7 mouse cellular contexts compared by ENCODE assay signal in genomic region chr6:39515040-39515738, GRCm38 (mm10). TPM values are rescaled to one million over a fixed set of nuclear protein-coding genes. Genes with fewer than 3 reads are reported as not detected.
DNase-seq lines count a peak whose midpoint lies in the region; ATAC-seq and TF ChIP-seq lines count a peak whose summit lies in the region.

No protein-coding gene starts in this region.

- no peak for TF ChIP-seq EP300 in stomach, postnatal 0 days (optimal IDR thresholded peaks at IDR 0.05)

- WGBS in lung, embryonic 16.5 days = 8% methylated on average over 11 of the region's 11 CpGs
- 16% methylated on average over 11 of the region's 11 CpGs for WGBS in stomach, postnatal 0 days

- peak; percentile 91 for ATAC-seq in lung, embryonic 16.5 days (ENCODE audit: low read depth)
- peak; percentile 75 for ATAC-seq in stomach, postnatal 0 days (ENCODE audit: low FRiP score, low TSS enrichment)

- H3K36me3 ChIP-seq in lung, embryonic 16.5 days (ENCODE audit: control insufficient read depth, insufficient read depth, low read length) = peaks cover 11% of the 10 kb centered on the region
- H3K36me3 ChIP-seq in stomach, postnatal 0 days (ENCODE audit: control insufficient read depth, insufficient read depth, low read length) = 0 out of 2 replicates have a peak, but pooled peaks cover 2% of the 10 kb centered on the region

- no peak for TF ChIP-seq POLR2A in brain, embryonic 14.5 days (IDR thresholded peaks at IDR 0.05; ENCODE audit: borderline replicate concordance, extremely low read depth, insufficient read depth, insufficient read length, poor library complexity, severe bottlenecking)

- H3K27ac ChIP-seq in lung, embryonic 16.5 days (ENCODE audit: low read length) = peak overlapping the region; percentile 95
- H3K27ac ChIP-seq in stomach, postnatal 0 days (replicated peaks) = peak overlapping the region; percentile 74

- peak overlapping the region; percentile 5; the same call in 1 of the 2 replicates for H3K4me3 ChIP-seq in lung, embryonic 16.5 days (ENCODE audit: low read length)
- no peak overlapping the region for H3K4me3 ChIP-seq in stomach, postnatal 0 days (ENCODE audit: low read depth, low read length)

- H3K9me3 ChIP-seq in lung, embryonic 16.5 days (ENCODE audit: control insufficient read depth, low read length) = peaks cover 3% of the 10 kb centered on the region; the same call in 1 of the 2 replicates
- no peaks in the 10 kb centered on the region for H3K9me3 ChIP-seq in stomach, postnatal 0 days (ENCODE audit: control insufficient read depth, low read length)

- H3K27me3 ChIP-seq in lung, embryonic 16.5 days (ENCODE audit: control insufficient read depth, insufficient read depth, low read depth, low read length) = no peaks in the 10 kb centered on the region
- no peaks in the 10 kb centered on the region for H3K27me3 ChIP-seq in stomach, postnatal 0 days (ENCODE audit: control insufficient read depth, insufficient read depth, low read length)

- DNase-seq in lung, postnatal 25 days (ENCODE audit: low spot score) = no peak
- peak; percentile 79 for DNase-seq in brain, embryonic 14.5 days (ENCODE audit: low read depth)
- DNase-seq in heart, adult 9 months (ENCODE audit: low spot score in 2 of 2) = peak; percentile 39 to 45
- peak; percentile 19 to 30 for DNase-seq in kidney, postnatal 36 days
- no peak for DNase-seq in stomach, postnatal 0 days (ENCODE audit: low spot score)
- DNase-seq in thymus, postnatal 36 days = no peak

- no peak for TF ChIP-seq CTCF in brain, embryonic 14.5 days (IDR thresholded peaks at IDR 0.05; ENCODE audit: borderline replicate concordance, extremely low read depth, insufficient read depth, insufficient read length)
- no peak for TF ChIP-seq CTCF in stomach, postnatal 0 days (IDR thresholded peaks at IDR 0.05; ENCODE audit: low read depth)

- H3K9ac ChIP-seq in lung, embryonic 16.5 days (ENCODE audit: low read length) = peak overlapping the region; percentile 57; the same call in 1 of the 2 replicates
- no peak overlapping the region for H3K9ac ChIP-seq in stomach, postnatal 0 days (ENCODE audit: low read length)

- H3K4me1 ChIP-seq in lung, embryonic 16.5 days (replicated peaks; ENCODE audit: control insufficient read depth, insufficient read depth, low read length) = peaks cover 15% of the 10 kb centered on the region
- H3K4me1 ChIP-seq in stomach, postnatal 0 days (replicated peaks; ENCODE audit: control insufficient read depth, insufficient read depth) = no peaks in the 10 kb centered on the region

- peak overlapping the region; percentile 39 for H3K4me2 ChIP-seq in lung, embryonic 16.5 days (ENCODE audit: low read depth, low read length)
- H3K4me2 ChIP-seq in stomach, postnatal 0 days (replicated peaks; ENCODE audit: low read depth) = peak overlapping the region; percentile 11; the same call in 1 of the 2 replicates

RNA-seq across cellular contexts. Expression of gene Dennd2a, which starts 42.5 kb away (rescaled TPM):
- polyA plus RNA-seq in lung, embryonic 16.5 days (2015; fragmentation: Nextera tagmentation; extraction: Ambion mirVana) = 16.0 and 17.3 TPM in 2 replicates
- polyA plus RNA-seq in brain, embryonic 14.5 days (2012; rRNA removed) = 37.7 and 44.3 TPM in 2 replicates
- polyA plus RNA-seq in stomach, postnatal 0 days (2015; fragmentation: Nextera tagmentation; extraction: Ambion mirVana) = 4.7 TPM in 2 replicates

RNA-seq across cellular contexts. Expression of gene Adck2, which starts 58.5 kb away (rescaled TPM):
- polyA plus RNA-seq in lung, embryonic 16.5 days (2015; fragmentation: Nextera tagmentation; extraction: Ambion mirVana) = 25.0 and 30.0 TPM in 2 replicates
- polyA plus RNA-seq in brain, embryonic 14.5 days (2012; rRNA removed) = 16.5 and 23.3 TPM in 2 replicates
- polyA plus RNA-seq in stomach, postnatal 0 days (2015; fragmentation: Nextera tagmentation; extraction: Ambion mirVana) = 22.0 and 24.4 TPM in 2 replicates

Comparison
In these comparisons a context has a peak if more than half of its experiments do, and no peak if none do; other contexts are left out.
1. DNase-seq: peak in brain, embryonic 14.5 days (single experiment), heart, adult 9 months (2 of 2) and kidney, postnatal 36 days (2 of 2); none in lung, postnatal 25 days (single experiment), stomach, postnatal 0 days (single experiment) and thymus, postnatal 36 days (0 of 2).